Mouse (Mus musculus): ENCODE measurements around the gene Svop.

GRCm38 (mm10) chr5:113983541-113983940 is 107.8 kb downstream of the Svop start:
- TF ChIP-seq CTCF (IDR thresholded peaks at IDR 0.05; ENCODE audit: borderline replicate concordance, extremely low read depth, insufficient read depth, insufficient read length) (no peak), POLR2A (IDR thresholded peaks at IDR 0.05; ENCODE audit: borderline replicate concordance, extremely low read depth, insufficient read depth, insufficient read length, poor library complexity, severe bottlenecking) (no peak)
